Mouse (Mus musculus): Measurements from ENCODE around the gene Tmem174. TPM values are rescaled to one million over a fixed set of nuclear protein-coding genes. Genes with fewer than 3 reads are reported as not detected.
A peak's percentile ranks its signal among the peaks of the same experiment; 100 is the strongest.

The Tmem174 gene
- polyA plus RNA-seq, 1 experiment from 2014 or later = 0.12 TPM

DNA sequence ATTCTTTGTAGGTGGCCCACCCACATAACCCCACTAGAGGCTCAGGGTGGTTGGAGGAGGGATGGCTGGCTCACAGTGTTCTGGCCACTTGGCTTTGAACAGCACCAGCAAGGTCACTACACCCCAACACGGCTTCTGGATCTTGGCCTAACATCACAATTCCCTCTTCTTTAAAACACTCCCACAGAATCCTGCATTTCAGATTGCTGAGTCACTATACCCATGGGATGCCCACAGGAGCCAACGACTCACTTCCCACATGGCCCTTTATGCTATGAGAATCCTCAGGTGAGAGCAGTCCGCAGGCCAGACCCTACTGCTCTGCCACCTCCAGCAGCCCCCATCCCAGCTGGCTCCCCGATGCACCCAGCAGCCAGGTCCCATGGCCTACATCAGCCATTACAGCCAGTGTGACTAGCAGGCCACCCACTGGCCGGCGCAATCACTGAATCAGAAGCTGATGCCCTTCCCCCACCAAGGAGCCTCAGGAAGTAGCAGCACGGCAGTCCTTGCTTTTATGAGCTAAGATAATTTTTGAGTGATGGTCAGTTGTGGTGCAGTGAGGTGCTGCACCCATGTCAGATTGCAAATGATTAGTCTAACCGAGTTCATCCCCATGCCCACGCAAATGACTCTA lies 4.8 kb downstream of the Tmem174 start:
- no peak overlapping the region for H3K9ac ChIP-seq
- no peak overlapping the region for H3K27ac ChIP-seq (replicated peaks)
- H3K9me3 ChIP-seq (replicated peaks) = no peaks in the 10 kb centered on the region
- 75% methylated on average over 9 of the region's 9 CpGs for WGBS
- H3K4me2 ChIP-seq (replicated peaks) = no peak overlapping the region
- H3K36me3 ChIP-seq = no peaks in the 10 kb centered on the region
- 0 out of 2 replicates have a peak, but pooled peaks cover 4% of the 10 kb centered on the region for H3K4me1 ChIP-seq
- H3K27me3 ChIP-seq = no peaks in the 10 kb centered on the region
- no peak overlapping the region for H3K4me3 ChIP-seq (replicated peaks)
- no peak; the same call in 1 of the 2 replicates for ATAC-seq (ENCODE audit: insufficient number of reproducible peaks, low FRiP score, low TSS enrichment, low read depth)

DNA sequence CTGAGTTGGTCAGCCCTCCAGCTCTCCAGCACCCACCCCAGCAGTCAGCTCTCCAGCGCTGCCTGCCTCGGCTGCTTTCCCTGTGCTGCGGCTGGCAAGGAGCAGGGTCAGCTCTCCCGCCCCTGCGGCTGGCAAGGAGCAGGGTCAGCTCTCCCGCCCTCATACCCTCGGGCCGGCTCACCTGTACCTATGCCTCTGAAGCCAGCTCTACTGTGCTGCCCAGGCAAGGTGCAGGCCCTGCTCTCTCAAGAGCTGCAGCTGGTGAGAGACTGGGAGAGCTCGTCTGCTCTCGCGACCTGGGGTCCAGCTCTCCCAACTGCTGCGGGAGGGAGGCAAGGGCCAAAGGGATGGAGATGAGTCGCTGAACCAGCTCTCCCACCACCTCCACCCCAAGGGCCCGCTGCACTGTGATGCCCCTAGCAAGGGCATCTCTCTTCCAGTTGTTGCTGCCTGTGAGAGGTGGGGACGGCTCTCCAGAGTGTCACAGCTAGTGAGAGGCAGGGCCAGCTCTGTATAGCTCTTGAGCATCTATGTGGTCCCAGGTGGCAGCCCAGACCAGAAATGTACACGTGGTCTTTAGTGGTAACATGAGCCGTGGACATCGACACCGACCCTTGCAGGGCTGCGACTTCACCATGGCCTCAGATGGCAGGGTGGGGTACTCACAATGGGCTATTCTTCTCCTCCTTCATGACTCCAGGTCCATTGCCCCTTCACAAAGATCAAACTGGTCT lies 5.9 kb downstream of the Tmem174 start:
- 42% methylated on average over 20 of the region's 20 CpGs for WGBS

DNA sequence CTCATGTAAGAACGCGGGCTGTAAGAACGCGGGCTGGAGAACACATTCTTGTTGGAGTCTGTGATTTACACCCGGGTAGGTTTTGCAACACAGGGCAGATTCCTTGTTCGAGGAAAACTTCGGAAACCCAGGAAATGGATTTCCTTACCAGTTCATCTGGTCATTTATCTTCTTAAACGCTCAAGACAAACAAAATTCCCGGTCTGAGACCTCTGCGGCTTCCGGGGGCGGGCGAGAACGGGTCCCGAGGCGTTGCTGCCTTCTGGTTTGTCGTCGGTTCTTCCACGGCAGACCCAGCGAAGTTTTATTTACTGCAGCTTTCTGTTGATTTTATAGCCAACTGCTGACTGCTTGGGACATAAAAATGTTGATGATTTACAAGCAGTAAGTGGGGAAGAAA lies 10.5 kb downstream of the Tmem174 start:
- no peak overlapping the region for H3K4me2 ChIP-seq (replicated peaks)
- no peaks in the 10 kb centered on the region for H3K36me3 ChIP-seq
- H3K9ac ChIP-seq = no peak overlapping the region
- H3K27ac ChIP-seq (replicated peaks) = no peak overlapping the region
- no peak overlapping the region for H3K4me3 ChIP-seq (replicated peaks)
- peaks cover 8% of the 10 kb centered on the region; the same call in 1 of the 2 replicates for H3K4me1 ChIP-seq
- H3K27me3 ChIP-seq = no peaks in the 10 kb centered on the region
- no peak for ATAC-seq (ENCODE audit: insufficient number of reproducible peaks, low FRiP score, low TSS enrichment, low read depth)
- WGBS = 90% methylated on average over 20 of the region's 20 CpGs
- H3K9me3 ChIP-seq (replicated peaks) = no peaks in the 10 kb centered on the region

More for the DNA sequence above, 5.9 kb downstream of the Tmem174 start:
- Histone ChIP-seq H3K9ac (no peak overlapping the region), H3K27ac (replicated peaks) (no peak overlapping the region), H3K4me2 (replicated peaks) (no peak overlapping the region), H3K4me3 (replicated peaks) (no peak overlapping the region), H3K27me3 (no peaks in the 10 kb centered on the region), H3K36me3 (no peaks in the 10 kb centered on the region), H3K4me1 (0 out of 2 replicates have a peak, but pooled peaks cover 4% of the 10 kb centered on the region), H3K9me3 (replicated peaks) (no peaks in the 10 kb centered on the region)
- ATAC-seq (ENCODE audit: insufficient number of reproducible peaks, low FRiP score, low TSS enrichment, low read depth) = peak; percentile 34; the same call in 1 of the 2 replicates

DNA sequence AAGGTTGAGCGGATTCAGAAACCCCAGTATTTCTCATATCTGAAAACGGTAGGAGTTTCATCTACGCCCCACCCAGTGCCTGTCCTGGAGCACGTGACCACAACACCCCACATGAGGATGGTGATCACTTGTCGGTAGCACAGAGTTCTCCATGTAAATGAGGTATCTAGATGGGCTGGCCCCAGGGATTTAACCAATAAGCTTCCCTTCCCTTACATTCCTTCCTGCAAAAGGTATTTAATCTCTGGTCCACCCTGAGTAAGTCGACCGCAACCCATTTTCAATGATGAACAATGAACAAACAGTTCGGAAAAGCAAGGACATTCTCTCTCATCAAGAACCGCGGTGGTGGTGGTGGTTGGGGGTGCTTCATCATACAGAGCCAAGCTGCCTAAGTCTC lies 12.7 kb downstream of the Tmem174 start:
- H3K4me3 ChIP-seq (replicated peaks) = no peak overlapping the region
- no peak overlapping the region for H3K9ac ChIP-seq

DNA sequence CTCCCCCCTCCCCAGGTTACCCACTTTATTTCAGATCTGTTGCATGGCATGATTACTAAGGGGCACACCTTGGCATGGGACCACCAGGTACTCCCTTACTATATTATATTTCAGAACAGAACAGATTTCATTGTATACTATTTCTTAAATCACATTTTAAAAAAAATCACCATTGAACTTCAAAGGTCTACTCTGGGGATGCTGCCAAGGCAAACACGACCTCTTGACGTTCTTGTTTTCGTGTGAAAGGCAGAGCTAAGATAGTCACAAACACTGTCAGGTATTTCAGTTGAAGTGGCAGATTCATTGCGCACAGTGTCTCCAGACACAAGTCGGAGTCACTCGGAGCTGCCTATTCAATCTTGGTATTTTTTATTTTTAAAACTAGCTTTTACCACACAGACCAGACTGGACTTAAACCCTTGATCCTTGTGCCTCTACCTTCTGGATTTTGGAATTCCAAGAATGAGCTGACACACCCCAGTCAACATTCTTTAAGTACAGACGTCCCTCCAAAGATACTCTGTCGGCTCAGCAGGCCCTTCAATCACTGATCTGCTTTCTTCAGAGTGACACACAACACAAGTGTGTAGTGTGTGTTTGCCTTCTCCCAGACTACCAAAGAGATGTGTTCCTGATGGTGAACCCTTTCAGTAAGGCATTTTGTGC lies 14.2 kb downstream of the Tmem174 start:
- H3K9ac ChIP-seq = no peak overlapping the region
- H3K27ac ChIP-seq (replicated peaks) = no peak overlapping the region
- 47% methylated on average over 8 of the region's 8 CpGs for WGBS
- ATAC-seq (ENCODE audit: insufficient number of reproducible peaks, low FRiP score, low TSS enrichment, low read depth) = no peak
- H3K4me2 ChIP-seq (replicated peaks) = no peak overlapping the region
- H3K27me3 ChIP-seq = no peaks in the 10 kb centered on the region
- H3K36me3 ChIP-seq = no peaks in the 10 kb centered on the region
- no peaks in the 10 kb centered on the region for H3K9me3 ChIP-seq (replicated peaks)
- H3K4me1 ChIP-seq = peaks cover 4% of the 10 kb centered on the region; the same call in 1 of the 2 replicates
- no peak overlapping the region for H3K4me3 ChIP-seq (replicated peaks)

More for the DNA sequence above, 12.7 kb downstream of the Tmem174 start:
- no peak overlapping the region for H3K4me2 ChIP-seq (replicated peaks)
- no peak for ATAC-seq (ENCODE audit: insufficient number of reproducible peaks, low FRiP score, low TSS enrichment, low read depth)
- no peak overlapping the region for H3K27ac ChIP-seq (replicated peaks)
- H3K27me3 ChIP-seq = no peaks in the 10 kb centered on the region
- H3K36me3 ChIP-seq = no peaks in the 10 kb centered on the region
- 85% methylated on average over 10 of the region's 10 CpGs for WGBS
- H3K9me3 ChIP-seq (replicated peaks) = no peaks in the 10 kb centered on the region
- peaks cover 4% of the 10 kb centered on the region; the same call in 1 of the 2 replicates for H3K4me1 ChIP-seq

DNA sequence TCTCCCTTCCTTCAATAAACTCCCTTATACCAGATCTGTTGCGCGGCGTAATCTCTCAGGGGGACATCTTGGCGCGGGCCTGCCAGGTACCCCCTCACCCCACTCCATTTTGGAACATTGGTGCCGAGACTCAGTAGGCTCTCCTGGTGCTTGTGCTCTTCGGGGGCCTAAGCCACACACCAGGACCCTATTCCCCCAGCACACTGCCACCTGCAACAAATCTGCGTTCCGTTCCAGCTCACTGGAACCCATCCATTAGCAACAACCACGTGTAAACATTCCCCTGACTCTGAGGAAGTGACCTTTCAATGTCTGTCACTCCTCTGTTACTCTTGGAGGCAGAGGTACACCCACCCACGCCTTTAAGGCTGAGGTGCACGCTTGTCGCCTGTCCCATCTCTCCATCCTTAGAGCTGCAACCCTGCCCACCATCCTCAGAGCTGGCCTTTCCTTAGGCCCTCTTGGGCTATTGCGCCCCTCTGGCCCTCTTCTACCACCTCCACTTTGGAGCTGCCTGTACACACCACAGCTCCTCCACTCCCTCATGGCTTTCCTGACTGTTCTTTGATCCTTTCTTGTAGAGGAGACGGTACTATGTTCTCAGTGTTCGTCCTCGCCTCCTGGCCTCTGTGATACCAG lies 19.7 kb downstream of the Tmem174 start:
- no peak overlapping the region for H3K9ac ChIP-seq
- peaks cover 4% of the 10 kb centered on the region for H3K9me3 ChIP-seq (replicated peaks)
- H3K27me3 ChIP-seq = no peaks in the 10 kb centered on the region
- no peak for ATAC-seq (ENCODE audit: insufficient number of reproducible peaks, low FRiP score, low TSS enrichment, low read depth)
- WGBS = 65% methylated on average over 17 of the region's 17 CpGs
- no peaks in the 10 kb centered on the region for H3K36me3 ChIP-seq
- H3K4me2 ChIP-seq (replicated peaks) = no peak overlapping the region
- no peak overlapping the region for H3K27ac ChIP-seq (replicated peaks)
- no peaks in the 10 kb centered on the region for H3K4me1 ChIP-seq
- no peak overlapping the region for H3K4me3 ChIP-seq (replicated peaks)

DNA sequence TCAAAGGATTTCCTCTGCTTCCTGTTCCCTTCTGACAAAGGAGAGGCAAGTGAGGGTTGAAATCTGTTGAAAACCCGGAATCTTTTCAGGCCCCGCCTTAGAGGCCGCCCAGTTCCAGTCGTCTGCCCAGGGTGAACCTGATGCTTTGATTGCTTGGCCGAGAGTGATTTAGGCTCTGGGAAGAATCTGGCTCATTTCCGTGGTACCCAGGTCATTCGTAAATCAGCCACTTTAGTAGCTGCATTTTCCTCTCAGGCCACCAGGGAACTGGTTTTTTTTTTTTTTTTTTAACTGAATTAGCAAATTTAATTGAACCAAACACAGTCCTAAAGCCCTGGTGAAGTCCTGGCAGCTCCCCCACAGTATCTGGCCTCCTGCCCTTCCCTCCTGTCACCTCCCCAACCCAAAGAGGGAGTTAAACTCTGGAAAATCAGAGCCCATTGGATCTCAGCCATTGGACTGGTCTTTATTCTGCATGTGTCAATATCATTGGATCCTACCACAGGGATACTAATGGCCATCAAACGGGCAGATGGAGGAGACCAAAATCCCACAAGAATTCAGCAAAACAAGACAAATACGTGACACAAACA lies 29.2 kb downstream of the Tmem174 start:
- WGBS = 55% methylated on average over 9 of the region's 9 CpGs
- H3K9ac ChIP-seq = no peak overlapping the region
- no peaks in the 10 kb centered on the region for H3K36me3 ChIP-seq
- peaks cover 3% of the 10 kb centered on the region; the same call in 1 of the 2 replicates for H3K4me1 ChIP-seq
- no peak for ATAC-seq (ENCODE audit: insufficient number of reproducible peaks, low FRiP score, low TSS enrichment, low read depth)
- peaks cover under 1% of the 10 kb centered on the region for H3K9me3 ChIP-seq (replicated peaks)
- H3K27me3 ChIP-seq = no peaks in the 10 kb centered on the region
- no peak overlapping the region for H3K4me2 ChIP-seq (replicated peaks)
- H3K27ac ChIP-seq (replicated peaks) = no peak overlapping the region
- no peak overlapping the region for H3K4me3 ChIP-seq (replicated peaks)

DNA sequence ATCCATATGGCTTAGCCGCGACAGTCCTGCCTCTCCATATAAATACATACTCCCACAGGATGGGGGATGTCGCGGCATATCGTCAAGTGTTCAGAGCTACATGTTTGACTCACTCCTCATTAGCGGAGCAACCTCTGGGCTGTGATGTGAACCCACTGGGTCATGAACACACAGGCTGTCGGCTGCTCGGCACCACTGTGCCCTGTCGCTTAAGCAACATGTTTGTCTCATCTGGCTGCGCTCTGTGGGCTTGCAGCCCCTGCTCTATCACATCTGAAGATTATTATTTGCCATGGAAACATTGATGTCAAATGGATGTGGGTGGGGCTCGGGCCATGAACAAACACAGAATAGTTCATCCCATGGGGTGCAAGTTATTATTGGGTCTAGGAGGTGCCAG lies 33.4 kb downstream of the Tmem174 start:
- no peak overlapping the region for H3K4me3 ChIP-seq (replicated peaks)
- H3K27me3 ChIP-seq = no peaks in the 10 kb centered on the region
- 44% methylated on average over 11 of the region's 11 CpGs for WGBS
- H3K9me3 ChIP-seq (replicated peaks) = no peaks in the 10 kb centered on the region
- peak; percentile 83 for ATAC-seq (ENCODE audit: insufficient number of reproducible peaks, low FRiP score, low TSS enrichment, low read depth)
- no peak overlapping the region; the same call in 1 of the 2 replicates for H3K4me2 ChIP-seq (replicated peaks)
- no peak overlapping the region for H3K27ac ChIP-seq (replicated peaks)
- no peak overlapping the region for H3K9ac ChIP-seq
- no peaks in the 10 kb centered on the region for H3K36me3 ChIP-seq
- peaks cover 4% of the 10 kb centered on the region; the same call in 1 of the 2 replicates for H3K4me1 ChIP-seq

DNA sequence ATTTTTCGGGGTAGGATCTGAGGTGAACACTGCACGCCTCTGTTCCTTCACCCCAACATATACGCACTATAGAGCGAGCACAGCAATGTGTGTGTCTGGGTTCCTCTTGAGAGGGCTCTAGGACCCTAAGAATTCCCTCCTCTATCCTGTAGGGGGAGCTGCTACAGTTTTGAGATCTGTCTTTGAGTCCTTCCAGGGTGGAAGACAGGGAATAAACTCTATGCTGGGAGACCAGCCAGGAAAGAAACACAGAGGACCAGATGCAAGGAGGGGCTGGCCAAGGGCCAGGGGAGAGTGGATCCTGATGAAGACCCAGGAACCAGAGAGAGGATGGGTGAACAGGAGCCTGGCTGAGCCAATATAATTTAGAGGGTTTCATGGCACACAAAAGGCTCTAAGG lies 40.5 kb downstream of the Tmem174 start:
- ATAC-seq (ENCODE audit: insufficient number of reproducible peaks, low FRiP score, low TSS enrichment, low read depth) = no peak
- Histone ChIP-seq H3K27ac (replicated peaks) (no peak overlapping the region; the same call in 1 of the 2 replicates), H3K9ac (no peak overlapping the region), H3K4me1 (peaks cover 9% of the 10 kb centered on the region), H3K4me2 (replicated peaks) (no peak overlapping the region), H3K4me3 (replicated peaks) (no peak overlapping the region), H3K36me3 (no peaks in the 10 kb centered on the region), H3K9me3 (replicated peaks) (no peaks in the 10 kb centered on the region), H3K27me3 (no peaks in the 10 kb centered on the region)
- WGBS = 84% methylated on average over 4 of the region's 4 CpGs

DNA sequence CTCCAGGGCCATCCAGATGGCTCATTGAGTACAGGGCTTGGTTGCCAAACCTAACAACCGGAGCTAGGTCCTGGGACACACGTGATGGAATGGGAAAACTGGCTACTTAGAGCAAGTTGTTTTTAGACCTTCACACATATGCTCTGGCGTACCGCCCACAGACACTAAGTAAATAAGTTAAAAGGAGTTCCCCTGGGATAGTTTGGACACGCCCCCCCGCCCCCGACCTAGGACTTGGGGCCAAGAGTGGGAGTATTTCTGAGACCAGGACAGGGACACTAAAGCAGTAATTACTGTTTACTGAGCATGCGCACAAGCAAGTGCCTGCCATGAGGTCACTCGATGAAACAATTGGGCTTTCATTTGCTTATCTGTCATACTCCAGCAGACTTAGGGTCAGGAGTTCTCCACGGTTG lies 42.5 kb downstream of the Tmem174 start:
- H3K4me3 ChIP-seq (replicated peaks) = no peak overlapping the region
- no peak overlapping the region for H3K27ac ChIP-seq (replicated peaks)
- no peak overlapping the region for H3K9ac ChIP-seq
- no peak for ATAC-seq (ENCODE audit: insufficient number of reproducible peaks, low FRiP score, low TSS enrichment, low read depth)
- H3K4me1 ChIP-seq = peaks cover 18% of the 10 kb centered on the region
- H3K4me2 ChIP-seq (replicated peaks) = no peak overlapping the region
- H3K9me3 ChIP-seq (replicated peaks) = no peaks in the 10 kb centered on the region
- H3K27me3 ChIP-seq = no peaks in the 10 kb centered on the region
- 50% methylated on average over 10 of the region's 10 CpGs for WGBS
- H3K36me3 ChIP-seq = no peaks in the 10 kb centered on the region

Data from embryonic facial prominence, embryonic 15.5 days (tissue).